Mouse (Mus musculus) olfactory bulb, adult 2 months (tissue): Measurements from ENCODE around the gene Fzd9. TPM values are rescaled to one million over a fixed set of nuclear protein-coding genes. Genes with fewer than 3 reads are reported as not detected.

ENCODE experiments used
- H3K27ac ChIP-seq: fragments of 200-500 bp; 2 replicates; pipeline ENCODE4 v1.5.1; 2012; ENCODE audit warnings: low read depth, low read length; ENCODE audit not compliant: insufficient read depth
- H3K4me1 ChIP-seq: fragments of 200-500 bp; 2 replicates; pipeline ENCODE4 v1.6.1; 2012; ENCODE audit warnings: low read length; ENCODE audit not compliant: control insufficient read depth, insufficient read depth
- H3K4me3 ChIP-seq: fragments of 200-500 bp; 2 replicates; pipeline ENCODE4 v1.5.1; 2012; ENCODE audit warnings: mild to moderate bottlenecking, low read depth, low read length, moderate library complexity; ENCODE audit not compliant: insufficient read depth
- CTCF ChIP-seq: fragments of 200-500 bp; IDR thresholded peaks from 2 replicates; pipeline ENCODE4 v1.5.1; 2012; ENCODE audit warnings: low read depth, mild to moderate bottlenecking, low read length, moderate library complexity; ENCODE audit not compliant: insufficient read depth
- POLR2A ChIP-seq: fragments of 200-500 bp; IDR thresholded peaks from 2 replicates; pipeline ENCODE4 v1.6.1; 2012; ENCODE audit warnings: mild to moderate bottlenecking, low read depth, low read length, moderate library complexity; ENCODE audit not compliant: insufficient read depth
- WGBS: fragments of 180-500 bp; shearing (Covaris S2); methylation state at CpG from one replicate; pipeline ENCODE4 v1.1.7; 2018; 5-methylcytosine and 5-hydroxymethylcytosine counted together
- polyA plus RNA-seq: library from polyadenylated mRNA; stranded (reverse); fragments of >200 nt; gene quantifications from 2 replicates; pipeline ENCODE4 v1.2.4, GENCODE M21; 2012; ENCODE audit warnings: low replicate concordance; ENCODE audit not compliant: missing spikeins, insufficient read depth, insufficient read length

Fzd9 gene
- polyA plus RNA-seq, 1 experiment, result not detected

DNA sequence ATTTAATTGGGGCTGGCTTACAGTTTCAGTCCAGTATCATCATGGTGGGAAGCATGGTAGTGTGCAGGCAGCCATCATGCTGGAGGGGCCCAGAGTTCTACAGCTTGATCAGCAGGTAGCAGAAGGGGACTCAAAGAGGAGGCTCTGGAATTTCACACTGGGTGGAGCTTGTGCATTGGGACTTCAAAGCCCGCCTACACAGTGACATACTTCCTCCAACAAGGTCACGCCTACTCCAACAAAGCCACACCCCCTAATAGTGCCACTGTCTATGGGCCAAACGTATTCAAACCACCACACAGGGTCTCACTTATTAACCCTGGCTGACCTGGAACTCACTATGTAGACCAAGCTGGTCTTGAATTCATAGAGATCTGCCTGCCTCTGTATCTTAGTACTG is 5.1 kb upstream of the Fzd9 start:
- H3K4me3 ChIP-seq, result no peak overlapping the region
- H3K27ac ChIP-seq, result no peak overlapping the region
- TF ChIP-seq POLR2A (no peak), CTCF (no peak)
- H3K4me1 ChIP-seq, result peaks cover 13% of the 10 kb centered on the region
- 96% methylated on average over 3 of the region's 3 CpGs for WGBS

DNA sequence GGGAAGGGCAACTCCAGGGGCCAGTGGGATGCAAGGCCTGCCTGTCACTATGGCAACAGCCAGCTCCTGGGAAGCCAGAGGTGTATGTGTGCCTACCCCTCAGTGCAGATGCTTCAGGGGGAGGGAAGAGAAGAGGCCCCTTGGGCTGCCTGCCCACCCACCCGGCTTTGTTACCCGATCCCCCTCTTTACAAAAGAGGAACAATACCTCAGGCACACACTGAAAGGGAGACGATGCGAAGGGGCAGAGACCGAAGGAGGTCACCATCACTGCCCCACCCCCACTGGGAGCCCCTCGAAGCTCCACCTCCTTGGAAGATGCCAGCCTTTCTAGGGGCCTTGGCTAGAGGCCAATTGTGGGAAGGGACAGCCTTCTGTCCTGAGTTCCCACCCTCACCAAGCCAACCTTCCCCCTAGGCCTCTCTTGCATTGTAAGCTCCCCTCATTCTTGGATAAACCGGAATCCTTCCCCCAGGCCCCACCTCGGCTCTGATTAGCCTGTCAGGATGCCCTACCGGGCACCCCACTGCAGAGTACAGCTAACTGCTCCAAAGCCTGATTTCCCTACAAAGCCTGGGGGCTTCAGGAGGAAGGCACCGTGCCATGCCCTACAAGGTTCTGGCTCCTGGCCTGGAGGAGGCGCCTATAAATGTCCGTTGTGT is 2.8 kb upstream of the Fzd9 start:
- TF ChIP-seq POLR2A, result no peak
- TF ChIP-seq CTCF, result no peak
- no peak overlapping the region for H3K27ac ChIP-seq

GRCm38 (mm10) chr5:135250186-135251078 is 598 bp downstream of the Fzd9 start:
- no peak overlapping the region for H3K27ac ChIP-seq
- H3K4me3 ChIP-seq, result peak overlapping the region; percentile 55
- WGBS, result 6% methylated on average over 92 of the region's 92 CpGs
- peaks cover 24% of the 10 kb centered on the region for H3K4me1 ChIP-seq
- TF ChIP-seq POLR2A (no peak), CTCF (no peak)

More for the DNA sequence above, 2.8 kb upstream of the Fzd9 start:
- no peak overlapping the region for H3K4me3 ChIP-seq
- 29% methylated on average over 12 of the region's 12 CpGs for WGBS
- H3K4me1 ChIP-seq, result peaks cover 27% of the 10 kb centered on the region

DNA sequence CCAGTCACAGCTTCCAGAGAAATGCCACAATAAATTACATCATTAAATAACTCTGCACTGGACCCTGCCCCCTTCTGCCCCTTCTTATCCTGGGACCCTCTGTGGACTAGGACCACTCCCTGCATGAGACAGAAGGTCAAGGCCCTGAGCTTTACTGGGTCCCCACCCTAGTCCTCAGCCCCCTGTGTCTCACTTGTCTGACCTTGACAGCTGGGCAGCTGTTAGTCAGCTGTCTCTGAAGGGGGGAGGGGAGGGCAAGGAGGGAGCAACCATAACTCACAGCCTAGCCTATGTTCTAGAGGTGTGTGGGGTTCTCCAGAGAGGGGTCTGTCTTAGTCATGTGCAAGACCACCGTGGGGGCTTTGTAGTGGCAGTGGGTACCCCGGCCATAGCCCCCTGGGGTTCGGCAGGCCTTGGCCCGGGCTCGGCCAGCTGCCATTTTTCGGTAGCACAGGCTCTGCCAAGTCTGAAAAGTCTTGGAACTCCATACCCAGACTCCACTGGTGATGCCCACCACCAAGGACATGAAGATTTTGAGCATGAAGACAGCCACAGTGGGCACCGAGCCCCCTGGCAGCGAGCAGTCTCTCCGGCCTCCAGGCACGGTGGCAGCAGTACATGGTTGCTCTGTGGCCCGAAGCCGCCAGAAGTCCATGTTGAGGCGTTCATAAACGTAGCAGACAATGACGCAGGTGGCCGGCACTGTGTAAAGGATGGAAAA is 1.9 kb downstream of the Fzd9 start:
- no peak for TF ChIP-seq CTCF
- TF ChIP-seq POLR2A, result no peak
- 75% methylated on average over 16 of the region's 16 CpGs for WGBS
- H3K4me3 ChIP-seq, result no peak overlapping the region
- peaks cover 23% of the 10 kb centered on the region for H3K4me1 ChIP-seq
- H3K27ac ChIP-seq, result no peak overlapping the region

- Histone ChIP-seq H3K4me3 (no peak overlapping the region), H3K27ac (no peak overlapping the region), H3K4me1 (peaks cover 17% of the 10 kb centered on the region)
- WGBS, result 71% methylated on average over 9 of the region's 9 CpGs
- TF ChIP-seq POLR2A (no peak), CTCF (no peak)
These were observed 3.7 kb downstream of the Fzd9 start for GRCm38 (mm10) chr5:135247337-135247736.

GRCm38 (mm10) chr5:135246531-135246930 is 4.5 kb downstream of the Fzd9 start:
- H3K4me3 ChIP-seq, result no peak overlapping the region
- TF ChIP-seq POLR2A (no peak), CTCF (no peak)
- no peak overlapping the region for H3K27ac ChIP-seq
- WGBS, result 55% methylated on average over 4 of the region's 4 CpGs
- H3K4me1 ChIP-seq, result peaks cover 17% of the 10 kb centered on the region

GRCm38 (mm10) chr5:135243166-135243565 is 7.9 kb downstream of the Fzd9 start:
- 97% methylated on average over 1 of the region's 1 CpGs for WGBS
- TF ChIP-seq CTCF (no peak), POLR2A (no peak)
- no peak overlapping the region for H3K4me3 ChIP-seq
- H3K27ac ChIP-seq, result no peak overlapping the region
- H3K4me1 ChIP-seq, result no peaks in the 10 kb centered on the region; the same call in 1 of the 2 replicates

DNA sequence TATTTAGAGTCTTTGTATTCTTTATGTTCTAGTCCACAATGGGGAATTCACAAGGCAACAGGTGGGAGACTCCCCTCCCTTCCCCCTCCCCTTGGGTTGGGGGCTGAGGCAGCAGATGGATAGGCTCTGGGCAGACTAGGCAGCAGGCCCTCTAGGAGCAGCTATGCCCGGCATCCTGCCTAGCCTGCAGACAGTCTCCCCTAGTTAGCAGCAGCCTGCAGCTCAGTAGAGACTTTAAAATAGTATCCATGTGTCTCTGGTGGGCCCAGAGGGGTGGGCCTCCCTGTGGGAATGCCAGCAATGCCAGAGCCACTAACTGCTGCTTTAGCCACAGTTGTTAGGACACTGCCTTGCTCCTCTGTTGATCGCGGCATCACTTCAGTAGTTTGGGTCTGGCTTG is 8.4 kb downstream of the Fzd9 start:
- no peak overlapping the region for H3K27ac ChIP-seq
- no peak overlapping the region for H3K4me3 ChIP-seq
- TF ChIP-seq CTCF (no peak), POLR2A (no peak)
- no peaks in the 10 kb centered on the region; the same call in 1 of the 2 replicates for H3K4me1 ChIP-seq
- 82% methylated on average over 3 of the region's 3 CpGs for WGBS

- 84% methylated on average over 12 of the region's 12 CpGs for WGBS
- Histone ChIP-seq H3K4me1 (no peaks in the 10 kb centered on the region; the same call in 1 of the 2 replicates), H3K27ac (no peak overlapping the region), H3K4me3 (no peak overlapping the region)
- no peak for TF ChIP-seq POLR2A
- TF ChIP-seq CTCF, result no peak
These were observed 8.9 kb downstream of the Fzd9 start for GRCm38 (mm10) chr5:135242136-135242535.
